Mouse (Mus musculus): ENCODE measurements around the gene Tbl3.
A peak's percentile ranks its signal among the peaks of the same experiment; 100 is the strongest.

Tbl3 gene

DNA sequence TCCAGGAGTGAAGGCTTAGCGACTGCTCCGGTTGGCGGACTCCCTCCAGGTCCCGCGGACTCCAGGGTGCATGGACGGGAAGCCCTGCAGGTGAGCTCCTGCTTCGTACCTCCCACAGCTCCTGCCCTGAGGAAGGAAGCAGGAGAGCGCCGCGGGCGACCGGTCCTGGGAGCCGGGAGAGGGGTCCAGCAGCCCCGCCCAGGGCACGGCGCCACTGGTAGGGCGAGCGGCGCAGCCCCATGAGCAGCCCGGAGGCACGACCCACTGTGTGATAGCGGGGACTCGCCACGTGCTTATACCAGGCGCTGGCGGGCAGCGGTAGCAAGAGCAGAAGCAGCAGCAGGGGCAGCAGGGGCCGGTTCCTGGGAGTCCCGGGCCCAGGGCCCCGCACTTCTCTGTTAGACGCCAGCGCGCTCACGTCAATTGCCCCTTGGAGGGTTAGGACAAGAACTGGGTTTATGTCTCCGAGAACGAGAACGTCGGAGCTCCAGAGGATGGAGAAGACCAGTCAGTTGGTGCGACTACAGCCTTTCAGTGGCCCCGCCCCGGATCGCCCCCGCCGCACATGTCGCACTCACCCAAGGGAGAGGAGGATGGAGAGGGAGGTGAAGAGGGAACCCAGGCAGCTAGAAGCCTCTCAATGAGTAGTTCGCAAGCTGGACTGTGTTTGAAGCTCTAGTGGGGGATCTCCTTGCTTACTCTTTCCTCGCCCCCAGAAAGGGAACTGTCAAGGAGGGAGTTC is 49.3 kb downstream of the Tbl3 start, which contains the start of gene Npw:
Gene Npw (minus strand): TSS at position 441 of the 742 bp plus-strand sequence.
- no peak for DNase-seq (ENCODE audit: low read depth in 1 of 2, low spot score in 2 of 2)

DNA sequence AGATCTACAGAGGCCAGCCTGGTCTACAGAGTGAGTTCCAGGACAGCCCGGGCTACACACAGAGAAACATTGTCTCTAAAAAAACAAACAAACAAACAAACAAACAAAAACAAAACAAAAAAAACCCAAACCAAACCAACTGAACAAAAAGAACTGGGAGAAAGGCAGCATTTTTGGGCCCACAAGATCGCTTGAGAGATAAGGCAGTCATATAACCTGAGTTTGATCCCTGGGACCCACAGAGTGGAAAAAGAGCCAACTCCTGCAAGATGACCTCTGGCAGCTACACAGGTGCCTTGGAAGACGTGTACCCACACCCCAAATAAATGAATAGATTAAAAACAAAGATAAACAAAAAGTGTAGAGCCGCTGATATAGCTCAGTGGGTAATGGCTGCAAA is 52.5 kb downstream of the Tbl3 start:
- no peak for DNase-seq (ENCODE audit: low read depth in 1 of 2, low spot score in 2 of 2)

GRCm38 (mm10) chr17:24653967-24654710 is 53.3 kb downstream of the Tbl3 start:
- DNase-seq (ENCODE audit: low read depth in 1 of 2, low spot score in 2 of 2) = peak; percentile 36 to 61

DNA sequence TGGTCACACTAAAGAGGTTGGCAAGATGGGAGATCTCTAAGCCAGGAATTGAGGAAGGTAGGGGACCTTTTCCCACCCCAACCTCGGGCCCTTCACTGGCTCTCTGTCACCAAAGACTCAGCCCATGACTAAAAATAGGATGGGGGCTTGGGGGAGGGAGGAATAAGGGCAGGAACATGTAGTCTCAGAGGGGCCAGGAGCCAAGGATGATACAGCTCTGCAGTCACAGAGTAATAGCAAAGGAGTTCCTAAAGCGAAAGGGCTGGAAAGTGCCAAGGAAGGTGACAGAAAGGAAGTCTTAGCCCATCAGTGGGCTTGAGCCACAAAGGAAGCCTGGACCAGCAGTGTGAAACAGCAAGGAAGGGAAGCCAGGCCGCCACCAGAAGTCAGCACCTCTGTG is 55.6 kb downstream of the Tbl3 start:
- DNase-seq (ENCODE audit: low read depth in 1 of 2, low spot score in 2 of 2) = no peak

GRCm38 (mm10) chr17:24650766-24651165 is 56.7 kb downstream of the Tbl3 start:
- no peak for DNase-seq (ENCODE audit: low read depth in 1 of 2, low spot score in 2 of 2)

DNA sequence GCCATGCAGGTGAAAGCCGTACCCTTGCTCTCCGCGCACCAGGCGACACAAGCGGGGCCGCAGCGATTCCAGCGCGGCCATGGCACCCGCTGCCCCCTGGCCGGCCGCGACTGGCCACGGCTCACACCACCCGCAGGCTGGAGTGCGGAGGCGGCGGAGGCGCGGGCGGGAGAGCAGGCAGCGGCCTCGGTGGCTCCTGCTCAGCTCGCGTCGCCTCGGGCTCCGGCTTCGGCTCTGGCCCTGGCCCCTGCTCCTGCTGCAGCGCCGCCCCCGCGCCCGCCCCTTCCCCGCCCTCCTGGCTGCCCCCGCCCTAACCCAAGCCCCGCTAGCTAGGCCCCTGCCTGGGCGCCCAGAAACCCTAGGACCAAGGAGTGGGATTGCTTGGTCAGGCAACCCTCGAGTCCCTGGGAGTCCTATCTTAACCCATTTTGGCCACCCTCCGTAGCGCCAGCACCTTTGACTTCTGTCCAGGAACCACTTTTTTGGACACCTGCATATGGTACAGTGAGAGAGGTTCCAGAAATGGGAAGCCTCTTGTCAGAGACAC is 57.3 kb downstream of the Tbl3 start, which contains the start of gene Slc9a3r2:
Gene Slc9a3r2 (minus strand): TSS at position 258 of the 547 bp plus-strand sequence.
- no peak for DNase-seq (ENCODE audit: low read depth in 1 of 2, low spot score in 2 of 2)

GRCm38 (mm10) chr17:24649581-24650069 is 57.8 kb downstream of the Tbl3 start:
- no peak for DNase-seq (ENCODE audit: low read depth in 1 of 2, low spot score in 2 of 2)

- no peak for DNase-seq (ENCODE audit: low read depth in 1 of 2, low spot score in 2 of 2)
Observed at GRCm38 (mm10) chr17:24648731-24649377, 58.6 kb downstream of the Tbl3 start.
